Mouse (Mus musculus): Measurements from ENCODE around the gene Rhag. TPM values are rescaled to one million over a fixed set of nuclear protein-coding genes. Genes with fewer than 3 reads are reported as not detected.

The Rhag gene
- 0.09 and 0.14 TPM in 2 replicates for polyA plus RNA-seq (2015; fragmentation: Nextera tagmentation; extraction: Ambion mirVana)

GRCm38 (mm10) chr17:40810934-40811333, at the start of gene Rhag:
Rhag (plus strand) TSS chr17:40811126.
- Histone ChIP-seq H3K4me3 (ENCODE audit: low read length) (no peak within 1 kb of the TSS), H3K4me1 (ENCODE audit: control insufficient read depth, insufficient read depth, low read depth, low read length) (no peaks in the 10 kb centered on the region), H3K9me3 (ENCODE audit: control insufficient read depth, low read length) (no peaks in the 10 kb centered on the region), H3K27me3 (replicated peaks; ENCODE audit: control insufficient read depth, insufficient read depth, low read length) (no peaks in the 10 kb centered on the region), H3K36me3 (ENCODE audit: control insufficient read depth, insufficient read depth, low read length) (no peaks in the 10 kb centered on the region), H3K4me2 (ENCODE audit: low read length) (no peak within 1 kb of the TSS), H3K27ac (ENCODE audit: low read depth, low read length) (no peak within 1 kb of the TSS), H3K9ac (ENCODE audit: low read depth, low read length) (no peak within 1 kb of the TSS)
- WGBS: 81% methylated on average over 1 of the region's 1 CpGs
- no peak for ATAC-seq

- Histone ChIP-seq H3K27me3 (replicated peaks; ENCODE audit: control insufficient read depth, insufficient read depth, low read length) (no peaks in the 10 kb centered on the region), H3K9me3 (ENCODE audit: control insufficient read depth, low read length) (no peaks in the 10 kb centered on the region), H3K36me3 (ENCODE audit: control insufficient read depth, insufficient read depth, low read length) (no peaks in the 10 kb centered on the region), H3K4me1 (ENCODE audit: control insufficient read depth, insufficient read depth, low read depth, low read length) (no peaks in the 10 kb centered on the region), H3K4me2 (ENCODE audit: low read length) (no peak overlapping the region), H3K27ac (ENCODE audit: low read depth, low read length) (no peak overlapping the region), H3K4me3 (ENCODE audit: low read length) (no peak overlapping the region), H3K9ac (ENCODE audit: low read depth, low read length) (no peak overlapping the region)
- no peak for ATAC-seq
- 81% methylated on average over 4 of the region's 4 CpGs for WGBS
These were observed 47.3 kb upstream of the Rhag start for GRCm38 (mm10) chr17:40763662-40764061.

- Histone ChIP-seq H3K4me1 (ENCODE audit: control insufficient read depth, insufficient read depth, low read depth, low read length) (no peaks in the 10 kb centered on the region), H3K9me3 (ENCODE audit: control insufficient read depth, low read length) (no peaks in the 10 kb centered on the region), H3K36me3 (ENCODE audit: control insufficient read depth, insufficient read depth, low read length) (no peaks in the 10 kb centered on the region), H3K27me3 (replicated peaks; ENCODE audit: control insufficient read depth, insufficient read depth, low read length) (no peaks in the 10 kb centered on the region), H3K9ac (ENCODE audit: low read depth, low read length) (no peak overlapping the region), H3K4me2 (ENCODE audit: low read length) (no peak overlapping the region), H3K27ac (ENCODE audit: low read depth, low read length) (no peak overlapping the region), H3K4me3 (ENCODE audit: low read length) (no peak overlapping the region)
- WGBS: 89% methylated on average over 1 of the region's 1 CpGs
- ATAC-seq: no peak
These were observed 43.8 kb upstream of the Rhag start for GRCm38 (mm10) chr17:40767120-40767519.

- Histone ChIP-seq H3K4me1 (ENCODE audit: control insufficient read depth, insufficient read depth, low read depth, low read length) (no peaks in the 10 kb centered on the region), H3K4me2 (ENCODE audit: low read length) (no peak overlapping the region), H3K27me3 (replicated peaks; ENCODE audit: control insufficient read depth, insufficient read depth, low read length) (no peaks in the 10 kb centered on the region), H3K4me3 (ENCODE audit: low read length) (no peak overlapping the region), H3K9ac (ENCODE audit: low read depth, low read length) (no peak overlapping the region), H3K9me3 (ENCODE audit: control insufficient read depth, low read length) (no peaks in the 10 kb centered on the region), H3K36me3 (ENCODE audit: control insufficient read depth, insufficient read depth, low read length) (no peaks in the 10 kb centered on the region), H3K27ac (ENCODE audit: low read depth, low read length) (no peak overlapping the region)
- no peak for ATAC-seq
These were observed 21.0 kb upstream of the Rhag start for GRCm38 (mm10) chr17:40789877-40790276.

GRCm38 (mm10) chr17:40793921-40794854, 16.7 kb upstream of the Rhag start:
- no peak for ATAC-seq
- no peak overlapping the region for H3K4me3 ChIP-seq (ENCODE audit: low read length)
- H3K9ac ChIP-seq (ENCODE audit: low read depth, low read length): no peak overlapping the region
- no peak overlapping the region for H3K27ac ChIP-seq (ENCODE audit: low read depth, low read length)
- no peak overlapping the region for H3K4me2 ChIP-seq (ENCODE audit: low read length)
- no peaks in the 10 kb centered on the region for H3K27me3 ChIP-seq (replicated peaks; ENCODE audit: control insufficient read depth, insufficient read depth, low read length)
- no peaks in the 10 kb centered on the region for H3K36me3 ChIP-seq (ENCODE audit: control insufficient read depth, insufficient read depth, low read length)
- 57% methylated on average over 20 of the region's 20 CpGs for WGBS
- no peaks in the 10 kb centered on the region for H3K4me1 ChIP-seq (ENCODE audit: control insufficient read depth, insufficient read depth, low read depth, low read length)
- no peaks in the 10 kb centered on the region for H3K9me3 ChIP-seq (ENCODE audit: control insufficient read depth, low read length)

GRCm38 (mm10) chr17:40802707-40803340, 8.1 kb upstream of the Rhag start:
- Histone ChIP-seq H3K27me3 (replicated peaks; ENCODE audit: control insufficient read depth, insufficient read depth, low read length) (no peaks in the 10 kb centered on the region), H3K4me3 (ENCODE audit: low read length) (no peak overlapping the region), H3K4me1 (ENCODE audit: control insufficient read depth, insufficient read depth, low read depth, low read length) (no peaks in the 10 kb centered on the region), H3K9me3 (ENCODE audit: control insufficient read depth, low read length) (no peaks in the 10 kb centered on the region), H3K36me3 (ENCODE audit: control insufficient read depth, insufficient read depth, low read length) (no peaks in the 10 kb centered on the region), H3K9ac (ENCODE audit: low read depth, low read length) (no peak overlapping the region), H3K4me2 (ENCODE audit: low read length) (no peak overlapping the region), H3K27ac (ENCODE audit: low read depth, low read length) (no peak overlapping the region)
- WGBS: 91% methylated on average over 3 of the region's 3 CpGs
- ATAC-seq: no peak

- no peak overlapping the region for H3K4me2 ChIP-seq (ENCODE audit: low read length)
- no peaks in the 10 kb centered on the region for H3K9me3 ChIP-seq (ENCODE audit: control insufficient read depth, low read length)
- ATAC-seq: no peak
- 80% methylated on average over 3 of the region's 3 CpGs for WGBS
- H3K27ac ChIP-seq (ENCODE audit: low read depth, low read length): no peak overlapping the region
- no peaks in the 10 kb centered on the region for H3K27me3 ChIP-seq (replicated peaks; ENCODE audit: control insufficient read depth, insufficient read depth, low read length)
- H3K9ac ChIP-seq (ENCODE audit: low read depth, low read length): no peak overlapping the region
- no peak overlapping the region for H3K4me3 ChIP-seq (ENCODE audit: low read length)
- no peaks in the 10 kb centered on the region for H3K4me1 ChIP-seq (ENCODE audit: control insufficient read depth, insufficient read depth, low read depth, low read length)
- no peaks in the 10 kb centered on the region for H3K36me3 ChIP-seq (ENCODE audit: control insufficient read depth, insufficient read depth, low read length)
These were observed 4.4 kb upstream of the Rhag start for GRCm38 (mm10) chr17:40806550-40806949.

- no peak within 1 kb of the TSS for H3K27ac ChIP-seq (ENCODE audit: low read depth, low read length)
- WGBS: 86% methylated on average over 2 of the region's 2 CpGs
- ATAC-seq: no peak
These were observed 3.9 kb upstream of the Rhag start, which contains the start of gene Crisp2 for GRCm38 (mm10) chr17:40806953-40807572. Crisp2 (minus strand) TSS chr17:40807003.

GRCm38 (mm10) chr17:40808071-40808470, 2.9 kb upstream of the Rhag start:
- H3K4me2 ChIP-seq (ENCODE audit: low read length): no peak overlapping the region
- H3K27me3 ChIP-seq (replicated peaks; ENCODE audit: control insufficient read depth, insufficient read depth, low read length): no peaks in the 10 kb centered on the region
- no peaks in the 10 kb centered on the region for H3K4me1 ChIP-seq (ENCODE audit: control insufficient read depth, insufficient read depth, low read depth, low read length)
- H3K9me3 ChIP-seq (ENCODE audit: control insufficient read depth, low read length): no peaks in the 10 kb centered on the region
- H3K9ac ChIP-seq (ENCODE audit: low read depth, low read length): no peak overlapping the region
- H3K4me3 ChIP-seq (ENCODE audit: low read length): no peak overlapping the region
- H3K27ac ChIP-seq (ENCODE audit: low read depth, low read length): no peak overlapping the region
- ATAC-seq: no peak
- H3K36me3 ChIP-seq (ENCODE audit: control insufficient read depth, insufficient read depth, low read length): no peaks in the 10 kb centered on the region

More at GRCm38 (mm10) chr17:40806953-40807572, 3.9 kb upstream of the Rhag start, which contains the start of gene Crisp2:
- no peaks in the 10 kb centered on the region for H3K36me3 ChIP-seq (ENCODE audit: control insufficient read depth, insufficient read depth, low read length)
- H3K4me1 ChIP-seq (ENCODE audit: control insufficient read depth, insufficient read depth, low read depth, low read length): no peaks in the 10 kb centered on the region
- H3K27me3 ChIP-seq (replicated peaks; ENCODE audit: control insufficient read depth, insufficient read depth, low read length): no peaks in the 10 kb centered on the region
- no peaks in the 10 kb centered on the region for H3K9me3 ChIP-seq (ENCODE audit: control insufficient read depth, low read length)
- no peak within 1 kb of the TSS for H3K9ac ChIP-seq (ENCODE audit: low read depth, low read length)
- H3K4me3 ChIP-seq (ENCODE audit: low read length): no peak within 1 kb of the TSS
- H3K4me2 ChIP-seq (ENCODE audit: low read length): no peak within 1 kb of the TSS

All from hindbrain, embryonic 16.5 days (tissue).